Mouse (Mus musculus): ENCODE results near the gene Cd247. TPM values are rescaled to one million over a fixed set of nuclear protein-coding genes. Genes with fewer than 3 reads are reported as not detected.
"Not testable (repeated sequence)": the region's sequence is repeated elsewhere in the genome, so short reads cannot be mapped to it uniquely, and the experiment has no call there.

Gene Cd247
- 0.21 and 0.34 TPM in 2 replicates for polyA plus RNA-seq (2012; rRNA removed)

GRCm38 (mm10) chr1:165788511-165788910, at the start of gene Cd247:
Gene Cd247 (plus strand): TSS chr1:165788681.
- Histone ChIP-seq H3K27ac (ENCODE audit: insufficient read depth, low read length) (no peak within 1 kb of the TSS), H3K4me1 (ENCODE audit: control insufficient read depth, insufficient read depth, low read length) (no peaks in the 10 kb centered on the region), H3K4me3 (ENCODE audit: insufficient read depth, low read length) (no peak within 1 kb of the TSS)
- TF ChIP-seq POLR2A (IDR thresholded peaks at IDR 0.05; ENCODE audit: extremely low read depth, insufficient read depth, low read length) (no peak), CTCF (IDR thresholded peaks at IDR 0.05; ENCODE audit: extremely low read depth, insufficient read depth, low read length) (no peak)

GRCm38 (mm10) chr1:165738985-165739384, 49.5 kb upstream of the Cd247 start:
- Histone ChIP-seq H3K4me1 (ENCODE audit: control insufficient read depth, insufficient read depth, low read length) (no peaks in the 10 kb centered on the region), H3K27ac (ENCODE audit: insufficient read depth, low read length) (no peak overlapping the region), H3K4me3 (ENCODE audit: insufficient read depth, low read length) (no peak overlapping the region)
- TF ChIP-seq CTCF (IDR thresholded peaks at IDR 0.05; ENCODE audit: extremely low read depth, insufficient read depth, low read length) (no peak), POLR2A (IDR thresholded peaks at IDR 0.05; ENCODE audit: extremely low read depth, insufficient read depth, low read length) (no peak)

GRCm38 (mm10) chr1:165741989-165742388, 46.5 kb upstream of the Cd247 start:
- Histone ChIP-seq H3K27ac (ENCODE audit: insufficient read depth, low read length) (no peak overlapping the region), H3K4me3 (ENCODE audit: insufficient read depth, low read length) (no peak overlapping the region), H3K4me1 (ENCODE audit: control insufficient read depth, insufficient read depth, low read length) (no peaks in the 10 kb centered on the region)
- no peak for TF ChIP-seq CTCF (IDR thresholded peaks at IDR 0.05; ENCODE audit: extremely low read depth, insufficient read depth, low read length)
- no peak for TF ChIP-seq POLR2A (IDR thresholded peaks at IDR 0.05; ENCODE audit: extremely low read depth, insufficient read depth, low read length)

GRCm38 (mm10) chr1:165748053-165748452, 40.4 kb upstream of the Cd247 start:
- no peak overlapping the region for H3K27ac ChIP-seq (ENCODE audit: insufficient read depth, low read length)
- no peaks in the 10 kb centered on the region for H3K4me1 ChIP-seq (ENCODE audit: control insufficient read depth, insufficient read depth, low read length)
- H3K4me3 ChIP-seq (ENCODE audit: insufficient read depth, low read length), result no peak overlapping the region
- TF ChIP-seq CTCF (IDR thresholded peaks at IDR 0.05; ENCODE audit: extremely low read depth, insufficient read depth, low read length) (no peak), POLR2A (IDR thresholded peaks at IDR 0.05; ENCODE audit: extremely low read depth, insufficient read depth, low read length) (no peak)

- Histone ChIP-seq H3K4me3 (ENCODE audit: insufficient read depth, low read length) (no peak overlapping the region), H3K27ac (ENCODE audit: insufficient read depth, low read length) (no peak overlapping the region), H3K4me1 (ENCODE audit: control insufficient read depth, insufficient read depth, low read length) (no peaks in the 10 kb centered on the region)
- TF ChIP-seq POLR2A (IDR thresholded peaks at IDR 0.05; ENCODE audit: extremely low read depth, insufficient read depth, low read length) (no peak), CTCF (IDR thresholded peaks at IDR 0.05; ENCODE audit: extremely low read depth, insufficient read depth, low read length) (no peak)
Observed at GRCm38 (mm10) chr1:165751142-165751541, 37.3 kb upstream of the Cd247 start.

GRCm38 (mm10) chr1:165751838-165752237, 36.6 kb upstream of the Cd247 start:
- Histone ChIP-seq H3K4me3 (ENCODE audit: insufficient read depth, low read length) (no peak overlapping the region), H3K4me1 (ENCODE audit: control insufficient read depth, insufficient read depth, low read length) (no peaks in the 10 kb centered on the region), H3K27ac (ENCODE audit: insufficient read depth, low read length) (no peak overlapping the region)
- TF ChIP-seq CTCF (IDR thresholded peaks at IDR 0.05; ENCODE audit: extremely low read depth, insufficient read depth, low read length) (no peak), POLR2A (IDR thresholded peaks at IDR 0.05; ENCODE audit: extremely low read depth, insufficient read depth, low read length) (no peak)

- TF ChIP-seq CTCF (IDR thresholded peaks at IDR 0.05; ENCODE audit: extremely low read depth, insufficient read depth, low read length) (no peak), POLR2A (IDR thresholded peaks at IDR 0.05; ENCODE audit: extremely low read depth, insufficient read depth, low read length) (no peak)
- Histone ChIP-seq H3K27ac (ENCODE audit: insufficient read depth, low read length) (no peak overlapping the region), H3K4me1 (ENCODE audit: control insufficient read depth, insufficient read depth, low read length) (no peaks in the 10 kb centered on the region), H3K4me3 (ENCODE audit: insufficient read depth, low read length) (no peak overlapping the region)
Observed at GRCm38 (mm10) chr1:165754205-165754604, 34.3 kb upstream of the Cd247 start.

- TF ChIP-seq POLR2A (IDR thresholded peaks at IDR 0.05; ENCODE audit: extremely low read depth, insufficient read depth, low read length), result no peak
- TF ChIP-seq CTCF (IDR thresholded peaks at IDR 0.05; ENCODE audit: extremely low read depth, insufficient read depth, low read length), result no peak
- H3K4me3 ChIP-seq (ENCODE audit: insufficient read depth, low read length), result no peak overlapping the region
- no peaks in the 10 kb centered on the region for H3K4me1 ChIP-seq (ENCODE audit: control insufficient read depth, insufficient read depth, low read length)
- no peak overlapping the region for H3K27ac ChIP-seq (ENCODE audit: insufficient read depth, low read length)
Observed at GRCm38 (mm10) chr1:165755194-165755593, 33.3 kb upstream of the Cd247 start.

GRCm38 (mm10) chr1:165761522-165762305, 26.8 kb upstream of the Cd247 start:
- Histone ChIP-seq H3K4me1 (ENCODE audit: control insufficient read depth, insufficient read depth, low read length) (peaks cover 3% of the 10 kb centered on the region; the same call in 1 of the 2 replicates), H3K27ac (ENCODE audit: insufficient read depth, low read length) (no peak overlapping the region), H3K4me3 (ENCODE audit: insufficient read depth, low read length) (no peak overlapping the region)
- TF ChIP-seq POLR2A (IDR thresholded peaks at IDR 0.05; ENCODE audit: extremely low read depth, insufficient read depth, low read length) (no peak), CTCF (IDR thresholded peaks at IDR 0.05; ENCODE audit: extremely low read depth, insufficient read depth, low read length) (no peak)

GRCm38 (mm10) chr1:165762498-165762897, 26.0 kb upstream of the Cd247 start:
- H3K4me1 ChIP-seq (ENCODE audit: control insufficient read depth, insufficient read depth, low read length); H3K4me3 ChIP-seq (ENCODE audit: insufficient read depth, low read length): not testable (repeated sequence)

More at GRCm38 (mm10) chr1:165762498-165762897, 26.0 kb upstream of the Cd247 start:
- not testable (repeated sequence) for H3K27ac ChIP-seq (ENCODE audit: insufficient read depth, low read length)

Measured in cortical plate, adult 2 months (tissue).